Mouse (Mus musculus): ENCODE results near the gene Dhrs13.

DNA sequence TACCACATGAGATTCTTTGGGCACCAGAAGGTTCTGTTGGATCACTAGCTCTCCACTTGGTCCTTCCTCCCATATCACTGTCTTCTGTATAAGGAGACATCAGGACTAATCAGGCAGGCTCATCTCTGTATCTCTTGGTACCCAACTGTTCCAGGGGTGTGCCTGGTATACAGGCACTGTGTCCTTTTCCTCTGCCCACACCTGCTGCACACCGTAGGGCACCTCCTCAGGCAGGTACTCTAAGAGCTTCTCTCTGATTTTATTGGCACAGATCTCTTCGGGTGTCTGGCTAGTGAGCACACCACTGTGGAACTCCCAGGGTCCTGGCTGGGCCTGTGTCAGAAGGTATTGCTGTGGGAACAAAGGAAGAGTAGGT lies 42.2 kb downstream of the Dhrs13 start:
- TF ChIP-seq CTCF (IDR thresholded peaks at IDR 0.05; ENCODE audit: low read depth) = no peak
- no peak for TF ChIP-seq EP300 (IDR thresholded peaks at IDR 0.05; ENCODE audit: low read depth)

Data from heart, postnatal 0 days (tissue).